In the genomic region with DNA sequence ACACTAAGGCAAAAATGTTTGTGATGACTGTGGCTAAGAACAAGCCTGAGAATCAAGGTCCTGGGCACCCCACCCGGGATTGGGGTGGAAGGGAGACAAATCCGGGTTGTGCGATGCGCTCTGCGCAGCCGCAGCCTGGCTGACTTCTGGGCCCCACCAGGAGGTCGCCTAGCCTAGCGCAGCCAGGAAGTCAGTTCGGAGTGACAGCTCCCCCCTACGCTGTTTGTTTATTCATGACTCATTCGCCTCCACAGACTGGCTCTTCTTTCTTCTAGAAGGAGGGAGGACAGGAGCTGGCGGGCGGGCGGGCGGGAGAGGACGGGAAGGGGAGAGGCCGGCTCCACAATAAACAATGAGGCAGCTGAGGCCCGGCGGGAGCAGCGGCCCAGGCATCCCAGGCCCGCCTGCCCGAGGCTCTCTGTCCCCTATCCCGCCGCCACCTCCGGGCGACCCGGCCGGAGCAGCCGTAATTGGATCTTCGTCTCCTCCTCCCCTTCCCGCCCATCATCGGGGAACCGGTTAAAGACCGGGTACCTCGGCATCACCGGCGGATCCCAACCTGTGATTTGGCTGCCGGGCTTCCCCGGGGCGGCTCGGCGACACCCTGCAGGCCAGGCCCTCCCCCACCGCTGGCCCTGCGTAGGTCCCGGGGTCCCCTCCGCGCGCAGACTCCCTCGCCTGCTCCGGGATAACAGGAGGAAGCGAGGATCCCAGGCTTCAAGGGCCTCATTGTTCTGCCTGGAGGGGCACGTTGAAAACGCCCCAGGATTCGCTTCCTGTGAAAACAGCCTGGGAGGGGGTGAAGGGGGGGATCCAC, we compare ENCODE assay signal across 9 mouse cellular contexts.
A peak's percentile ranks its signal among the peaks of the same experiment; 100 is the strongest.
DNase-seq lines count a peak whose midpoint lies in the region; ATAC-seq lines count a peak whose summit lies in the region.
"Had no signal": no experiment of that assay in that cellular context is flagged by ENCODE, and none has a peak within 500 bp of the region (broad histone marks: within the 10 kb centered on the region; RNA-seq: fewer than 3 reads in every experiment).

No protein-coding gene starts in this region.

- H3K27ac ChIP-seq in heart, embryonic 14.5 days (replicated peaks in 1 of 2; ENCODE audit: control insufficient read depth in 1 of 2, insufficient read depth in 1 of 2, low read depth in 2 of 2, low read length in 2 of 2) = peak overlapping the region; percentile 97 to 99
- H3K27ac ChIP-seq in liver, embryonic 11.5 days (ENCODE audit: low read depth, low read length) = peak overlapping the region; percentile 90

- DNase-seq in 3T3-L1 (ENCODE audit: low read depth, low spot score) = peak; percentile 88
- DNase-seq in adrenal gland, postnatal 4 days (ENCODE audit: low spot score in 2 of 2) = peak; percentile 52 to 64
- peak; percentile 90 for DNase-seq in fibroblast of lung, adult 2 months (ENCODE audit: low read depth)
- peak; percentile 90 for DNase-seq in kidney, postnatal 10 days
- peak; percentile 77 for DNase-seq in liver, embryonic 11.5 days (ENCODE audit: low spot score)
- peak; percentile 91 for DNase-seq in naive thymus-derived CD4-positive, alpha-beta T cell, adult 2 months (ENCODE audit: low read depth)
- DNase-seq in splenic B cell, adult 2 months (ENCODE audit: low read depth, low spot score) = peak; percentile 79

- H3K4me1 ChIP-seq in heart, embryonic 14.5 days (ENCODE audit: control insufficient read depth in 2 of 2, insufficient read depth in 2 of 2, low read length in 2 of 2) = peaks cover 29 to 30% of the 10 kb centered on the region in 2 experiments
- H3K4me1 ChIP-seq in liver, embryonic 11.5 days (replicated peaks; ENCODE audit: control insufficient read depth, insufficient read depth, low read length) = peaks cover 10% of the 10 kb centered on the region

- ATAC-seq in heart, embryonic 14.5 days (ENCODE audit: insufficient number of reproducible peaks, insufficient read depth, low FRiP score, low read depth) = peak; percentile 88
- peak; percentile 74 for ATAC-seq in liver, embryonic 11.5 days (replicated peaks; ENCODE audit: low FRiP score)

- peak overlapping the region; percentile 74 for H3K9ac ChIP-seq in heart, embryonic 14.5 days (ENCODE audit: low read length)
- H3K9ac ChIP-seq in liver, embryonic 11.5 days (ENCODE audit: low read depth, low read length) = peak overlapping the region; percentile 67

- no peaks in the 10 kb centered on the region for H3K27me3 ChIP-seq in heart, embryonic 14.5 days (ENCODE audit: control insufficient read depth, insufficient read depth, low read length)
- no peaks in the 10 kb centered on the region for H3K27me3 ChIP-seq in liver, embryonic 11.5 days (replicated peaks; ENCODE audit: control insufficient read depth, insufficient read depth, low read length)
- H3K27me3 ChIP-seq in splenic B cell, adult 2 months (ENCODE audit: control insufficient read depth, insufficient read depth, low read length, poor library complexity, severe bottlenecking) = no peaks in the 10 kb centered on the region

- H3K4me2 ChIP-seq in heart, embryonic 14.5 days (ENCODE audit: low read length) = peak overlapping the region; percentile 64
- H3K4me2 ChIP-seq in liver, embryonic 11.5 days = peak overlapping the region; percentile 77

- H3K4me3 ChIP-seq in heart, embryonic 14.5 days (ENCODE audit: control insufficient read depth in 1 of 2, insufficient read depth in 1 of 2, low read depth in 1 of 2, low read length in 2 of 2) = peak overlapping the region; percentile 41 to 55
- peak overlapping the region; percentile 47 for H3K4me3 ChIP-seq in liver, embryonic 11.5 days (ENCODE audit: low read depth, low read length)

- no peaks in the 10 kb centered on the region for H3K9me3 ChIP-seq in heart, embryonic 14.5 days (ENCODE audit: control insufficient read depth, low read length)
- no peaks in the 10 kb centered on the region for H3K9me3 ChIP-seq in liver, embryonic 11.5 days (ENCODE audit: control insufficient read depth, low read length)

- H3K36me3 ChIP-seq in heart, embryonic 14.5 days (ENCODE audit: control insufficient read depth, insufficient read depth, low read length) = no peaks in the 10 kb centered on the region
- no peaks in the 10 kb centered on the region for H3K36me3 ChIP-seq in liver, embryonic 11.5 days (ENCODE audit: control insufficient read depth, insufficient read depth, low read length)
- H3K36me3 ChIP-seq in splenic B cell, adult 2 months (ENCODE audit: control insufficient read depth, insufficient read depth, low read length, poor library complexity, severe bottlenecking) = no peaks in the 10 kb centered on the region
- H3K36me3 ChIP-seq: G1E had no signal

- WGBS in heart, embryonic 14.5 days = under 1% methylated on average over 48 of the region's 54 CpGs
- under 1% methylated on average over 50 of the region's 54 CpGs for WGBS in liver, embryonic 11.5 days

Comparison
In these comparisons a context has a peak if more than half of its experiments do, and no peak if none do; other contexts are left out.
1. Peak in every context shown above with its lines: DNase-seq, ATAC-seq, H3K4me3 ChIP-seq and H3K27ac ChIP-seq.